Mouse (Mus musculus): ENCODE results near the gene Gm11541. TPM values are rescaled to one million over a fixed set of nuclear protein-coding genes. Genes with fewer than 3 reads are reported as not detected.
"Not testable (repeated sequence)": the region's sequence is repeated elsewhere in the genome, so short reads cannot be mapped to it uniquely, and the experiment has no call there.

Gm11541 gene
- polyA plus RNA-seq, 1 experiment from 2014 or later, result not detected

- peak overlapping the region; percentile 66; the same call in 1 of the 2 replicates for H3K9ac ChIP-seq
- H3K4me1 ChIP-seq, result peaks cover 14% of the 10 kb centered on the region
- peak overlapping the region; percentile 67 for H3K4me3 ChIP-seq (replicated peaks)
- no peak overlapping the region for H3K27ac ChIP-seq
- 52% methylated on average over 8 of the region's 8 CpGs for WGBS
- no peaks in the 10 kb centered on the region for H3K27me3 ChIP-seq
- no peak for ATAC-seq (ENCODE audit: low FRiP score)
- peak overlapping the region; percentile 72 for H3K4me2 ChIP-seq
- peaks cover 42% of the 10 kb centered on the region for H3K36me3 ChIP-seq (replicated peaks)
- H3K9me3 ChIP-seq, result no peaks in the 10 kb centered on the region
Measured at GRCm38 (mm10) chr11:94652973-94653372, 51.3 kb downstream of the Gm11541 start.

GRCm38 (mm10) chr11:94651241-94651640, 53.1 kb downstream of the Gm11541 start:
- not testable (repeated sequence) for H3K9me3 ChIP-seq; H3K27ac ChIP-seq; ATAC-seq (ENCODE audit: low FRiP score); H3K27me3 ChIP-seq; H3K4me2 ChIP-seq; H3K9ac ChIP-seq; H3K4me3 ChIP-seq (replicated peaks)
- peaks cover 48% of the 10 kb centered on the region for H3K36me3 ChIP-seq (replicated peaks)
- peaks cover 14% of the 10 kb centered on the region for H3K4me1 ChIP-seq
- WGBS, result 95% methylated on average over 5 of the region's 7 CpGs

- Histone ChIP-seq H3K9me3 (no peaks in the 10 kb centered on the region), H3K4me3 (replicated peaks) (no peak overlapping the region), H3K27me3 (no peaks in the 10 kb centered on the region), H3K4me1 (no peaks in the 10 kb centered on the region), H3K9ac (no peak overlapping the region), H3K36me3 (replicated peaks) (peaks cover 92% of the 10 kb centered on the region), H3K27ac (no peak overlapping the region), H3K4me2 (no peak overlapping the region)
- no peak for ATAC-seq (ENCODE audit: low FRiP score)
- 96% methylated on average over 4 of the region's 4 CpGs for WGBS
Measured at GRCm38 (mm10) chr11:94646457-94646856, 57.8 kb downstream of the Gm11541 start.

Other genes with a start within 250 kb of the Gm11541 start
- gene Cacna1g, start 230.3 kb downstream of the Gm11541 start, polyA plus RNA-seq (2016; fragmentation: Nextera tagmentation; extraction: Ambion mirVana), result 9.6 and 12.1 TPM in 2 replicates
- gene Spata20, start 218.3 kb downstream of the Gm11541 start, polyA plus RNA-seq (2016; fragmentation: Nextera tagmentation; extraction: Ambion mirVana), result 0.19 and 0.26 TPM in 2 replicates
- 0.52 and 0.97 TPM in 2 replicates for gene Epn3, start 204.5 kb downstream of the Gm11541 start, polyA plus RNA-seq (2016; fragmentation: Nextera tagmentation; extraction: Ambion mirVana)
- 3.7 and 3.8 TPM in 2 replicates for gene Mycbpap, start 182.8 kb downstream of the Gm11541 start, polyA plus RNA-seq (2016; fragmentation: Nextera tagmentation; extraction: Ambion mirVana)
- 2.8 and 3.0 TPM in 2 replicates for gene Rsad1, start 155.2 kb downstream of the Gm11541 start, polyA plus RNA-seq (2016; fragmentation: Nextera tagmentation; extraction: Ambion mirVana)
- 0.69 TPM in 1 of 2 replicates, not detected in the other for gene Chad, start 139.5 kb downstream of the Gm11541 start, polyA plus RNA-seq (2016; fragmentation: Nextera tagmentation; extraction: Ambion mirVana)
- gene Acsf2, start 102.6 kb downstream of the Gm11541 start, polyA plus RNA-seq (2016; fragmentation: Nextera tagmentation; extraction: Ambion mirVana), result 3.5 and 4.0 TPM in 2 replicates
- 218 and 229 TPM in 2 replicates for gene Lrrc59, start 74.7 kb downstream of the Gm11541 start, polyA plus RNA-seq (2016; fragmentation: Nextera tagmentation; extraction: Ambion mirVana)
- 125 and 136 TPM in 2 replicates for gene Mrpl27, start 50.7 kb downstream of the Gm11541 start, polyA plus RNA-seq (2016; fragmentation: Nextera tagmentation; extraction: Ambion mirVana)
- 40.5 and 43.6 TPM in 2 replicates for gene Eme1, start 50.5 kb downstream of the Gm11541 start, polyA plus RNA-seq (2016; fragmentation: Nextera tagmentation; extraction: Ambion mirVana)
- gene Xylt2, start 27.0 kb downstream of the Gm11541 start, polyA plus RNA-seq (2016; fragmentation: Nextera tagmentation; extraction: Ambion mirVana), result 13.6 and 17.4 TPM in 2 replicates
- gene Cdc34b, start 37.3 kb upstream of the Gm11541 start, polyA plus RNA-seq (2016; fragmentation: Nextera tagmentation; extraction: Ambion mirVana), result 0.27 TPM in 1 of 2 replicates, not detected in the other
- not detected in 2 replicates for gene Tmem92, start 78.2 kb upstream of the Gm11541 start, polyA plus RNA-seq (2016; fragmentation: Nextera tagmentation; extraction: Ambion mirVana)
- 208 and 267 TPM in 2 replicates for gene Col1a1, start 231.7 kb upstream of the Gm11541 start, polyA plus RNA-seq (2016; fragmentation: Nextera tagmentation; extraction: Ambion mirVana)

Data from forebrain, embryonic 12.5 days (tissue).